Mouse (Mus musculus) ES-Bruce4 (cell line): ENCODE measurements at regions not wholly inside any gene's neighbourhood (a gene's known extent, or its start where the extent isn't known, plus 50 kb on each side); places are given as distances from the start of the nearest gene placed in this dataset.

Experiments used
- H3K27ac ChIP-seq: 2 replicates; pipeline ENCODE4 v1.5.1; 2012; ENCODE audit warnings: low read length, inconsistent platforms; ENCODE audit not compliant: insufficient read depth
- H3K27me3 ChIP-seq: 2 replicates; pipeline ENCODE4 v1.6.1; 2012; ENCODE audit warnings: mild to moderate bottlenecking, low read length, inconsistent platforms; ENCODE audit not compliant: control insufficient read depth, poor library complexity, insufficient read depth, severe bottlenecking
- H3K36me3 ChIP-seq: 2 replicates; pipeline ENCODE4 v1.6.1; 2012; ENCODE audit warnings: inconsistent platforms, mild to moderate bottlenecking, low read length, moderate library complexity; ENCODE audit not compliant: control insufficient read depth, poor library complexity, insufficient read depth, severe bottlenecking
- H3K4me1 ChIP-seq: one replicate; pipeline ENCODE4 v1.8.1; 2011; ENCODE audit warnings: low read length; ENCODE audit not compliant: control insufficient read depth, insufficient read depth
- H3K4me3 ChIP-seq: 2 replicates; pipeline ENCODE4 v1.5.1; 2011; ENCODE audit warnings: low read depth, mild to moderate bottlenecking, low read length
- H3K9ac ChIP-seq: 2 replicates; pipeline ENCODE4 v1.6.1; 2012; ENCODE audit warnings: low read depth, mild to moderate bottlenecking, inconsistent platforms; ENCODE audit not compliant: poor library complexity, severe bottlenecking
- H3K9me3 ChIP-seq: replicated peaks from 2 replicates; pipeline ENCODE4 v1.6.1; 2012; ENCODE audit warnings: mild to moderate bottlenecking, low read length, inconsistent platforms; ENCODE audit not compliant: control insufficient read depth, poor library complexity, insufficient read depth, severe bottlenecking
- CTCF ChIP-seq: IDR thresholded peaks from one replicate; pipeline ENCODE4 v1.8.1; 2011; ENCODE audit warnings: low read depth, low read length
- EP300 ChIP-seq: IDR thresholded peaks from 2 replicates; pipeline ENCODE4 v1.6.1; 2011; ENCODE audit warnings: low read depth, low read length; ENCODE audit not compliant: insufficient read depth
- POLR2A ChIP-seq: IDR thresholded peaks from one replicate; pipeline ENCODE4 v1.8.1; 2011; ENCODE audit warnings: low read length; ENCODE audit not compliant: insufficient read depth

GRCm38 (mm10) chr13:119318358-119318757 is 110.0 kb upstream of the Paip1 start:
- TF ChIP-seq POLR2A (no peak), EP300 (no peak), CTCF (no peak)
- Histone ChIP-seq H3K36me3 (no peaks in the 10 kb centered on the region), H3K4me3 (no peak overlapping the region), H3K27ac (no peak overlapping the region), H3K9ac (no peak overlapping the region), H3K27me3 (no peaks in the 10 kb centered on the region), H3K9me3 (no peaks in the 10 kb centered on the region), H3K4me1 (no peaks in the 10 kb centered on the region)

- Histone ChIP-seq H3K27ac (no peak overlapping the region), H3K9me3 (no peaks in the 10 kb centered on the region), H3K36me3 (no peaks in the 10 kb centered on the region), H3K9ac (no peak overlapping the region), H3K4me3 (no peak overlapping the region), H3K27me3 (no peaks in the 10 kb centered on the region), H3K4me1 (no peaks in the 10 kb centered on the region)
- TF ChIP-seq CTCF (no peak), POLR2A (no peak), EP300 (no peak)
These were observed 102.9 kb upstream of the Paip1 start for GRCm38 (mm10) chr13:119325510-119325909.

GRCm38 (mm10) chr13:119326877-119327625 is 101.3 kb upstream of the Paip1 start:
- Histone ChIP-seq H3K36me3 (no peaks in the 10 kb centered on the region), H3K9ac (no peak overlapping the region), H3K9me3 (no peaks in the 10 kb centered on the region), H3K4me1 (no peaks in the 10 kb centered on the region), H3K27ac (no peak overlapping the region), H3K27me3 (no peaks in the 10 kb centered on the region), H3K4me3 (no peak overlapping the region)
- TF ChIP-seq POLR2A = no peak
- no peak for TF ChIP-seq CTCF
- TF ChIP-seq EP300 = no peak

- Histone ChIP-seq H3K36me3 (no peaks in the 10 kb centered on the region), H3K4me1 (no peaks in the 10 kb centered on the region), H3K9me3 (no peaks in the 10 kb centered on the region), H3K9ac (no peak overlapping the region), H3K27me3 (no peaks in the 10 kb centered on the region), H3K27ac (no peak overlapping the region), H3K4me3 (no peak overlapping the region)
- no peak for TF ChIP-seq CTCF
- TF ChIP-seq POLR2A = no peak
- no peak for TF ChIP-seq EP300
These were observed 99.7 kb upstream of the Paip1 start for GRCm38 (mm10) chr13:119328731-119329130.

DNA sequence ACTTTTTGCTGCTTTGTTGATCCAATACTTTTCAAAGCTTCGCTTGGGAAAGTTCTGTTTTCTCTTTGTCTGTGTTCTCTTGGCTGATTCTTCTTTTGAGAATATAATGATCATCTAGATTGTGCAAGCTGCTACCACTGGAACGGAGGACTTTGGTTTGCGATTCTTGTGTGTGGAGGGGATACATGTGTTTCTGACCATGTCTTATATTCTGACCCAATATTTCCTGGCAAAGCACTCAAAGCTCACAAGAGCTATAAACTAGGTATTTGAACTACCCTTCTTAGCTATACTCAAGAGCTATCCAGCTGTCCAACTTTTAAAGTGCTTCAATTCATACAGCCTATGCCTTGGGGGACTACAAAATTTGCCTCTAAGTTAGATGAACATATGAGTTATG is 96.6 kb upstream of the Paip1 start:
- TF ChIP-seq EP300 = no peak
- no peak for TF ChIP-seq CTCF
- TF ChIP-seq POLR2A = no peak
- no peaks in the 10 kb centered on the region for H3K9me3 ChIP-seq

GRCm38 (mm10) chr13:119333915-119334314 is 94.5 kb upstream of the Paip1 start:
- H3K27me3 ChIP-seq = no peaks in the 10 kb centered on the region
- TF ChIP-seq CTCF (no peak), EP300 (no peak), POLR2A (no peak)
- H3K4me3 ChIP-seq = no peak overlapping the region
- no peak overlapping the region for H3K9ac ChIP-seq
- no peaks in the 10 kb centered on the region for H3K4me1 ChIP-seq
- H3K27ac ChIP-seq = no peak overlapping the region
- H3K9me3 ChIP-seq = no peaks in the 10 kb centered on the region
- peaks cover 2% of the 10 kb centered on the region for H3K36me3 ChIP-seq

More for the DNA sequence above, 96.6 kb upstream of the Paip1 start:
- H3K27me3 ChIP-seq = no peaks in the 10 kb centered on the region
- H3K36me3 ChIP-seq = peaks cover 2% of the 10 kb centered on the region
- H3K9ac ChIP-seq = no peak overlapping the region
- no peak overlapping the region for H3K4me3 ChIP-seq
- H3K4me1 ChIP-seq = no peaks in the 10 kb centered on the region
- H3K27ac ChIP-seq = no peak overlapping the region
